Mouse (Mus musculus) mouse trophoblast stem cell (cell line): Measurements from ENCODE around the gene Nos3.

Source experiments
- in situ Hi-C, 2 experiments: fragments of 300-500 bp; cut with MseI, MboI; formaldehyde crosslinking; loops; 2 replicates in 1 of 2; 3 replicates in 1 of 2; pipeline ENCODE4 v1.15.1; 2025

Gene Nos3

DNA sequence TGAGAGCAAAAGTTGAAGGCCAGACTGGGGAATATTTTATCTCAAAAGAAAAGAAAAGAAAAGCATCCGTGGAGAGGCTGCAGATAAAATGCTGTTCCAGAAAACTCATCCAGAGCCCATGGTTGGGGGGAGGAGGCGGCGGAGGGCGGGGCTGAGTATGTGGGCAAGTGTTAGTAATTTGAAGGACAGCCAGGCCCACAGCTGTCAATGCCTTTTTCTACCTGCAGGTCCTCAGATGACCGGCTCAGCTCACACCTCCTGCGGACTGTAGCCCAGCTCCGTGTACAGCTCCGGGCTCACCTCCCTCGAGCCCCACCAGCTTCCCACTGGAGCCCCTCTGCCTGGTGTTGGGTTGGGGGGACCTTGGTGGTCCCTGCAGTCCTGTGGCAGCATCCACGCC is 35.1 kb downstream of the Nos3 start:
- in situ Hi-C loops = no loop called here

- in situ Hi-C loops = no loop called here
These were observed 35.8 kb downstream of the Nos3 start for GRCm38 (mm10) chr5:24400362-24400761.

DNA sequence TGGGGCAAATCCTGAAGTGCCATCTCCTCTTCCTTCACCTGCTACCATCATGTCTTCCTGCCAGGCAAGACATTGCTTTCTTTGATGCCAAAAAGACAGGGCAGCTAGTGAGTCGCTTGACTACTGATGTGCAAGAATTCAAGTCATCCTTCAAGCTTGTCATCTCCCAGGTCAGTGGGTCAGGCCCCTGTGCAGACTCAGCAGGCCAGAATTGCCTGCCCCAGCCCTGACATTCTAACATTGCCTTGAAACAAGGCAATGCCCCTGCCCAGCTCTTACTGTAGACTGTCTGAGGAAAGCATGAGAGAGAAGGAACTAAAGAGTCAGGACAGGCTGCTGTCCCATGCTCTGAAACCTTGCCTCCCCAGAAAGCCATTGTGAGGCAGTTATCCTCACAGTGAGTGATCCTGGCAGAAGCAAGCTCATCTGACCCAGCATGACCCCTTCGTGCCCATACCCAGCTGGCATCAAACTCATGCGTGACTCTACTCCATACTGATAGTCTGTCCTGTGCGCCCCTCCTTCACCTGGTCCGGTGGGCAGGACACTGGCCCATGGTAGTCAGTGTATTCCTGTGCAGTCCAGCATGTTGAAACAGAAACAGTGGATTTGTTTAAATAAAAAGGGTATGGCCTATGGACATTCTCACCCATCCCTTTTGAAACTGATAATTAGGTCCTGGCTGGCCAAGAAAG is 36.4 kb downstream of the Nos3 start:
- in situ Hi-C loops = no loop called here

- in situ Hi-C loops = no loop called here
These were observed 37.4 kb downstream of the Nos3 start for GRCm38 (mm10) chr5:24401969-24402368.

DNA sequence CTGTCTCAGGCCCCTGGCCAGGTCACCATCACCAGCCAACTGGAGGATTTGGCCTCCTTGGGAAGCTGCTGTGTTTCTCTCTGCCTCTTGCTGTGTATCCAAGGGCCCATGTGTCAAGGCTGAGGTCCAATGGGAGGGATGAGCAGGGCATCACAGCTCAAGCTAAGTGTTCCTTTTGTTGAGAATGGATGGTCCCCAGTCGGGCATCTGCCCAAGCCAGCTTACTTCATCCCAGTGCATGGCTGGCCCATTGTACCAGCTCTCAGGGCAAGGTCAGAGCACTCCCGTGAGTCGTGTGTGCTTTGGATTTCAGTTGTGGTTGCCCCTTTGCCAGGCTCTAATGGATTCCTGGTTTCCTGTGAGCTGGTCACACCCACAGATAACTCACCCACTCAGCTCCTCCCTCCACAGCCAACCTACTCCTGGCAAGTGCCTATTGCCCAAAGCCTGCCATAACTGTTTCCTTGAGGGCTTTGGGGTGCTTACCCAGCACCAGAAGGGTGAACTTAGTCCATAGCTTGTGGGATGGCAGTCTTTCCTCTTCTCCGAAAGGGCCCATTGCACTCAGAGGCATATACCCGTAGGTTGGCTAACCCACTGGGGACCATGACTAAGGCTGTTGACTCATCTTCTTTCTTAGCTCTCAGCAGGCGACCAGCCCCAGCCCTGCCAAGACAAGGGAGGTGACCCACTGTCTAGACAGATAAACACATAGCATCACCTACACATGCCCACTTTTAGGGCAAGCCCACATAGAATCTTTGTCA is 40.2 kb downstream of the Nos3 start:
- in situ Hi-C loops = no loop called here

- in situ Hi-C loops = no loop called here
These were observed 40.8 kb downstream of the Nos3 start for GRCm38 (mm10) chr5:24405389-24405876.

- in situ Hi-C loops = no loop called here
These were observed 44.0 kb downstream of the Nos3 start for GRCm38 (mm10) chr5:24408651-24409050.

DNA sequence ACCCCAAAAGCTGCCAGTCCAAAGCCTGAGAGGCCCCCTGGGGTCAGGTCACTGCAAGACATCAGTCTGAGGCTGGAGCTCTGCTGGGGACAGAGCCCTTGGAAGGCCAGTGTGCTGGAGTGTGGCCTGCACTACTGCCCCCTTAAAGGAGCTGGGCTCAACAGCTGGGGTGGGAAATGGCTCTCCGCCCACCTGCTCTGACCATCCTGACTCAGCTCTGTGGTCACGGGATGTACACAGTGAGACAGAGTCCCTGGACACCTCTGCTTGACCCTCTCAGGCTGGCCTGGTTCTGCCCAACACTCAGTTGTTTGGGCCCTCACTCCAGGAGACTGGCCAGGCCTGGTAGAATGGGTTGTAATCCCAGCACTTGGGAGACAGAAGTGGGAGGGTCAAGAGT is 44.9 kb downstream of the Nos3 start:
- in situ Hi-C loops = no loop called here

GRCm38 (mm10) chr5:24412063-24412462 is 47.5 kb downstream of the Nos3 start:
- in situ Hi-C loops = no loop called here

- in situ Hi-C loops = no loop called here
These were observed 48.6 kb downstream of the Nos3 start, which contains the start of gene Asic3 for GRCm38 (mm10) chr5:24413042-24413693. TSS of gene Asic3 (plus strand) at chr5:24413392.

DNA sequence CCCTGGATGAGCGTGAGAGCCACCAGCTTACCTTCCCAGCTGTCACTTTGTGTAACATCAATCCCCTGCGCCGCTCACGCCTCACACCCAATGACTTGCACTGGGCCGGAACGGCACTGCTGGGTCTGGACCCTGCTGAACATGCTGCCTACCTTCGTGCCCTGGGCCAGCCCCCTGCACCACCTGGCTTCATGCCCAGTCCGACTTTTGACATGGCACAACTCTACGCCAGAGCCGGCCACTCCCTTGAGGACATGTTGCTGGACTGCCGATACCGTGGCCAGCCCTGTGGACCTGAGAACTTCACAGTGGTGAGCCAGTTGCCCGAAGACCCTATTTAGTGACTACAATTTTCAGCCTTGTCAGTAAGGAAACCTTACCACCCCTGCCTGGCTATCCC is 49.3 kb downstream of the Nos3 start:
- in situ Hi-C loops = no loop called here

- in situ Hi-C loops = no loop called here
These were observed 51.7 kb downstream of the Nos3 start for GRCm38 (mm10) chr5:24416222-24416736.

DNA sequence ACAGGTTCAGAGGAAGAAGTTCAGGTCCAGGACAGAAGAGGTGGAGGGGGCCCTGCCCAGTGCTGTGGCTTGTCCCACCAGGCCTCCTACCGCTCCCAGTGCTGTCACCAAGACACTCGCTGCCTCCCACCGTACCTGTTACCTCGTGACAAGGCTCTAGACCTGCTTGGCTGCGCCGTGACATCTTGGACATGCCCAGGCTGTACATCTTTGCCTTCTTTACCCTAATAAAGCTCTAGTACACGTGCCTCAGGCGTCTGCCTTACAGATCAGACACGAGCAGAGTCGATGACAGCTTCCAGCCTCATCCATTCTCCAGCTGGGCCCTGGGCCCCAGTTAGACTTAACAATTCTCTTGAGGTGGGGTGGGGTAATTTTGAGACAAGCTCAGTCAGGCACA is 53.0 kb downstream of the Nos3 start:
- in situ Hi-C loops = no loop called here

GRCm38 (mm10) chr5:24420381-24420780 is 55.8 kb downstream of the Nos3 start:
- in situ Hi-C loops = no loop called here

GRCm38 (mm10) chr5:24423129-24424003 is 58.8 kb downstream of the Nos3 start, which contains the start of the genes Cdk5 and Slc4a2:
TSS of gene Cdk5 (minus strand) at chr5:24423530.
TSS of gene Slc4a2 (plus strand) at chr5:24423837.
- in situ Hi-C loops = no loop called here

DNA sequence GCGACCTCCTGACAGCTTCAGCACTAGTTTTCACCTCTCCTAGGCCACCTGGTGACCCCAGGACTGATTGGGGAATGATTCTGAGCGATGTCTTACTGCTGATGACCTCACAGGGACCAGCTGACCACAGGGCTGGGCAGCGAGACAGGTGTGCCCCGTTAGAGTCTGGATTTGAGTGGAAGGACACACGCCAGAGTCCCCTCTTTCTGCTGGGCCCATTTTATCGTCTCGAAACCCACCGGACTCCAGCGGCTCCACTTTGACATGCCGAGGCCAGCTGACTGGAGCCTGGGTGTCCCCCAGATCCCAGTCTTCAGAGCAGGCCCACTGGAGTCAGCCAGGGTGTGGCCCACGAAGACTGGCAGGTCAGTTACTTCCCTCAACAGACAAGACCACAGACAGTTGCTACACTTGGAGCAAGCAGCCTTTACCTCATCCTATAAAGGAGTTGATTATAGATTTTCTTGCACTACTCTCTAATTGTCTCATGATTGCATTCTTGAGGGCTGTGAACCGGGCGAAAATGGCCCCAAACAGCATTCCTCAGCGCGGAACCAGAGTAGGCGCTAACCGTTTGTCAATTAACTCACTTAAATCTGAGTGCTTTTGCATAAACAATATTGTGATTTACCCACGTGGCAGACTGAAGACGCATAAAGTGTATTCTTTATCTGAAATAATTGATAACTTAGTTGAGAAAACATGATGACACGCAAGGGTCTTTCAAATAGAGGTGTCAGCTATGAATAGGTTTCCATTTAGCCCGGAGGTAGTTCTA is 59.6 kb downstream of the Nos3 start:
- in situ Hi-C loops = no loop called here

GRCm38 (mm10) chr5:24424861-24425411 is 60.3 kb downstream of the Nos3 start:
- in situ Hi-C loops = no loop called here

DNA sequence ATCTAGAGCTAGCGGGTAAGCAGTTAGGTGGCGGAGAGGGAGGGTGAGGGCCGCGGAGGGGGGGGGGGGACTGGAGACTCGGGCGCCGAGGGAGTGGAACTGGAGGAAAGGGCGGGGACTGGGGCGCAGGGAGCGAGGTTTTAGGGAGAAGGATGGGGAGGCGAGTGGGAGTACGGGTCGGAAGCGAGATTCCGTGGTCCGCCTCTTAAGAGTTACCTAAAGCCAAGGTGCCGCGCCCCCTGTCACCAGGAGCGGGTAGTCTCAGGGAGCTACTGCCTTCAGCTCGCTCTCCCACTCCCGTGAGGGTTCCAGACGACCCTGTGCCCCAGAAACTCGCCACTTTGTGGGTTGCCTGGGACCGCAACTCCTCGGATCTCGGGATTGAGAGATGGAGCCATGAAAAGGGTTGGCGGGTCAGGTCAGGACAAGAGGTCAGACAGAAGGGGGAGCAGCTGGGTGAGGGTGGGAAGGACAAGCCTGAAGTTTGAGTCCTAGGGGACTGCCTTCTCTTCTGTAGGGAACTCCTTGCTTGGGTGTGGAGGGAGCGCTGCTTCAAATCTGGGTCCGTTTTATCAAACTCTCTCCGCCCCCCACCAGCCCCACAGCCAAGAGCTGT is 60.9 kb downstream of the Nos3 start:
- in situ Hi-C loops = no loop called here

- in situ Hi-C loops = no loop called here
These were observed 61.4 kb downstream of the Nos3 start for GRCm38 (mm10) chr5:24426037-24426432.
